In genomic region chr3:103948666-103949065, GRCm38 (mm10) we compare ENCODE assay signal across 26 mouse cellular contexts.
"Had no signal": no experiment of that assay in that cellular context is flagged by ENCODE, and none has a peak within 500 bp of the region (broad histone marks: within the 10 kb centered on the region; RNA-seq: fewer than 3 reads in every experiment).

No protein-coding gene starts in this region.

- ATAC-seq: hindbrain, postnatal 0 days; intestine, embryonic 16.5 days; liver, embryonic 12.5 days had no signal

- H3K27me3 ChIP-seq: heart, embryonic 13.5 days; heart, embryonic 15.5 days; hindbrain, embryonic 13.5 days; hindbrain, embryonic 15.5 days; kidney, embryonic 15.5 days; limb, embryonic 12.5 days; liver, embryonic 12.5 days had no signal

- H3K36me3 ChIP-seq: heart, embryonic 15.5 days; hindbrain, embryonic 13.5 days; hindbrain, embryonic 15.5 days; kidney, embryonic 15.5 days had no signal

- H3K27ac ChIP-seq: heart, adult 2 months; heart, embryonic 13.5 days; heart, embryonic 15.5 days; hindbrain, embryonic 13.5 days; hindbrain, embryonic 15.5 days; hindbrain, postnatal 0 days; kidney, embryonic 15.5 days; kidney, postnatal 0 days; left cerebral cortex, adult 2 months; limb, embryonic 10.5 days; limb, embryonic 12.5 days; liver, embryonic 12.5 days had no signal

- H3K9me3 ChIP-seq: heart, embryonic 13.5 days; heart, embryonic 15.5 days; hindbrain, embryonic 13.5 days; hindbrain, embryonic 15.5 days; kidney, embryonic 15.5 days; limb, embryonic 10.5 days; limb, embryonic 12.5 days; liver, embryonic 12.5 days had no signal

- H3K4me3 ChIP-seq: heart, adult 2 months; heart, embryonic 13.5 days; heart, embryonic 15.5 days; hindbrain, embryonic 13.5 days; hindbrain, embryonic 15.5 days; kidney, embryonic 15.5 days; left cerebral cortex, adult 2 months; limb, embryonic 10.5 days; limb, embryonic 12.5 days; liver, embryonic 12.5 days had no signal

- H3K4me1 ChIP-seq: heart, embryonic 13.5 days; heart, embryonic 15.5 days; kidney, embryonic 15.5 days; limb, embryonic 10.5 days; limb, embryonic 12.5 days; liver, embryonic 12.5 days had no signal

- H3K4me2 ChIP-seq: heart, embryonic 11.5 days; heart, embryonic 13.5 days; heart, embryonic 15.5 days; hindbrain, embryonic 13.5 days; hindbrain, embryonic 15.5 days; kidney, embryonic 15.5 days; limb, embryonic 12.5 days; liver, embryonic 12.5 days had no signal

- H3K9ac ChIP-seq: heart, embryonic 13.5 days; heart, embryonic 15.5 days; hindbrain, embryonic 13.5 days; hindbrain, embryonic 15.5 days; kidney, embryonic 15.5 days; limb, embryonic 12.5 days; liver, embryonic 12.5 days had no signal

- DNase-seq: gastrocnemius, postnatal 14 days; gastrocnemius, postnatal 36 days; heart, adult 11 months; heart, adult 2 months; heart, postnatal 14 days; heart, postnatal 36 days; kidney, adult 11 months; kidney, adult 2 months; kidney, adult 9 months; kidney, postnatal 14 days; kidney, postnatal 36 days; layer of hippocampus, adult 9-11 months; liver had no signal
